Mouse (Mus musculus): ENCODE data around the gene Ydjc. TPM values are rescaled to one million over a fixed set of nuclear protein-coding genes. Genes with fewer than 3 reads are reported as not detected.

Ydjc gene
- polyA plus RNA-seq, 1 experiment from 2014 or later = 4.5 TPM

DNA sequence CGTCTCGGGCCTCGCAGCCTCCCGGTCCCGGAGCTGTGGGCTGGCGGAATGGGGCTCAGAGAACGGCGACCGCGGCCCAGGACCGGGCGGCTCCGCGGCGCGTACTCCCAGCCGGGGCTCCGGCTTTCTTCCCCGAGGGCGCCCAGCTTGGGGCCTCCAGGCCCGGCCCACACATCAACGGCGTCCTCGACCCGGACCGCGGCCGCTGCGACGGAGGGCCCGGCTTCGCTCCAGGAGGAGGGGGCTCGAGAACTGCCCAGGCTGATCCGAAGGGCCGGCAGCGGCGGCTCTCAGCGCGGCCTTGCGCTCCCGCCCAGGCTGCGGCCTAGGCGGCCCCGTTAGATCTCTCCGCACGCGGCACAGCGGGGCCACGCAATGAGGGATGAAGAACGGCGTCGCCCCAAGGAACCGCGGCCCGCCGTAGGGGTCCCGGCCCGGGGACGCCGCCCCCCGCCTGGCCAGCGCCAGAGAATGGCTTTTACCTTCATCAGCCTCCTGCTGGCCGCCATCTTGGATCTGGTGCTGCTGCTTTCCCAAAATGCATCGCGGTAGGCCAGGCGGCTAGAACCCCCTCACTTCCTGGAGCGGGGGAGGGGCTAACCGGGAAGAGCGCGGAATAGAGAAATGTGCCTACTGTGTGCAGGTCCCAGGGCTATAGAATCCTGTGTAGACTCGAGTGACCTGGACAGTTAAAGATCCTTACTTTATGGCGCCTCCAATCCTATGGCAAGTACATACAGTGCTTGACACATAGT lies 56.7 kb downstream of the Ydjc start:
- ATAC-seq (replicated peaks; ENCODE audit: insufficient number of reproducible peaks, insufficient read depth, low FRiP score, low read depth) = peak; percentile 68
- H3K4me1 ChIP-seq (replicated peaks) = peaks cover 13% of the 10 kb centered on the region
- no peaks in the 10 kb centered on the region for H3K36me3 ChIP-seq
- no peaks in the 10 kb centered on the region for H3K9me3 ChIP-seq (replicated peaks)
- peak overlapping the region; percentile 71 for H3K4me2 ChIP-seq
- peak overlapping the region; percentile 73 for H3K27ac ChIP-seq
- peak overlapping the region; percentile 93 for H3K9ac ChIP-seq
- WGBS = under 1% methylated on average over 70 of the region's 72 CpGs
- H3K27me3 ChIP-seq = no peaks in the 10 kb centered on the region
- H3K4me3 ChIP-seq = peak overlapping the region; percentile 78

GRCm38 (mm10) chr16:17201977-17202376 lies 57.6 kb downstream of the Ydjc start:
- 0 out of 2 replicates have a peak overlapping the region, but pooled peaks have one; percentile 18 for H3K27ac ChIP-seq
- ATAC-seq (replicated peaks; ENCODE audit: insufficient number of reproducible peaks, insufficient read depth, low FRiP score, low read depth) = peak; percentile 66
- no peak overlapping the region for H3K4me2 ChIP-seq
- WGBS = 54% methylated on average over 2 of the region's 2 CpGs
- peaks cover 13% of the 10 kb centered on the region for H3K4me1 ChIP-seq (replicated peaks)
- H3K4me3 ChIP-seq = no peak overlapping the region; the same call in 1 of the 2 replicates
- H3K9me3 ChIP-seq (replicated peaks) = no peaks in the 10 kb centered on the region
- no peak overlapping the region for H3K9ac ChIP-seq
- no peaks in the 10 kb centered on the region for H3K36me3 ChIP-seq
- H3K27me3 ChIP-seq = no peaks in the 10 kb centered on the region

GRCm38 (mm10) chr16:17202549-17202948 lies 58.1 kb downstream of the Ydjc start, which contains the start of gene Ube2l3:
TSS of gene Ube2l3 (minus strand) at chr16:17202649.
- WGBS = 84% methylated on average over 1 of the region's 1 CpGs
- H3K4me1 ChIP-seq (replicated peaks) = peaks cover 13% of the 10 kb centered on the region
- no peaks in the 10 kb centered on the region for H3K36me3 ChIP-seq
- 0 out of 2 replicates have a peak within 1 kb of the TSS, but pooled peaks have one; percentile 18 for H3K27ac ChIP-seq
- ATAC-seq (replicated peaks; ENCODE audit: insufficient number of reproducible peaks, insufficient read depth, low FRiP score, low read depth) = no peak
- no peaks in the 10 kb centered on the region for H3K9me3 ChIP-seq (replicated peaks)
- H3K4me2 ChIP-seq = peak within 1 kb of the TSS; percentile 71
- H3K9ac ChIP-seq = no peak within 1 kb of the TSS; the same call in 1 of the 2 replicates
- peak within 1 kb of the TSS; percentile 78 for H3K4me3 ChIP-seq
- no peaks in the 10 kb centered on the region for H3K27me3 ChIP-seq

- H3K36me3 ChIP-seq = no peaks in the 10 kb centered on the region
- H3K4me1 ChIP-seq (replicated peaks) = peaks cover 20% of the 10 kb centered on the region
- no peak overlapping the region for H3K27ac ChIP-seq
- 3% methylated on average over 6 of the region's 6 CpGs for WGBS
- no peaks in the 10 kb centered on the region; the same call in 1 of the 2 replicates for H3K27me3 ChIP-seq
- H3K9ac ChIP-seq = no peak overlapping the region
- no peak for ATAC-seq (replicated peaks; ENCODE audit: insufficient number of reproducible peaks, insufficient read depth, low FRiP score, low read depth)
- no peaks in the 10 kb centered on the region for H3K9me3 ChIP-seq (replicated peaks)
- H3K4me2 ChIP-seq = no peak overlapping the region
- no peak overlapping the region for H3K4me3 ChIP-seq
Measured at GRCm38 (mm10) chr16:17204990-17205389, 60.6 kb downstream of the Ydjc start.

DNA sequence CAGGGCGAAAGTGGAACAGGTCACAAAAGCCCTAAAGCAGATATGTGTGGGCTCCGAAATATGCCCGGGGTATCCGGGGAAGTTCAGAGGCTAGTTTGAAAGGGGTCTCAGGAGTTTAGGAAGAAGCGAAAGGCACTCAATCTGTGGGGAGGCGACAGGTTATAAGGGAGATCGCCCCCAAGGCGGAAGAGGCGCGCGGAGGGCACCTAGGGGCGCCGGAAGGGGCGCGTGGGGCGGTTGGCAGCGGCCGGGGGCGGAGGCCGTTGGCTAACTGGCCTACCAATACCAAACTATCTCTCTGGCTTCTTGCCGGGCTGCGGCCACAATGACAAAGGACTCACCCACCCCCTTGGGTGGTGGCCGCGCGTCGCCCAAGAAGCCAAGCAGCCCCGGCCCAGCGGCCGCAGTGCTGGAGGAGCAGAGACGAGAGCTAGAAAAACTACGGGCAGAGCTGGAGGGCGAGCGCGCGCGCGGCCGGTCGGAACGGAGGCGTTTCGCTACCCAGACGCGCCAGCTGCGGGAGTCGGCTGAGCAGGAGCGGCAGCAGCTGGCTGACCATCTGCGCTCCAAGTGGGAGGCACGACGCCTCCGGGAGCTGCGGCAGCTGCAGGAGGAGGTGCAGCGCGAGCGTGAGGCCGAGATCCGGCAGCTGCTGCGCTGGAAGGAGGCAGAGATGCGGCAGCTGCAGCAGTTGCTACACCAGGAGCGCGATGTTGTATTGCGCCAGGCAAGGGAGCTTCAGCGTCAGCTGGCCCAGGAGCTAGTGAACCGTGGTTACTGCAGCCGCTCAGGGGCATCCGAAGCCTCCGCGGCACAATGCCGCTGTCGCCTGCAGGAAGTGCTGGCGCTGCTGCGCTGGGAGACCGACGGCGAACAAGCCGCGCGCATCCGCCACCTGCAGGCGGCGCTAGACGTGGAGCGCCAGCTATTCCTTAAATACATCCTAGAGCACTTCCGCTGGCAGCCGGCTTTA lies 64.3 kb downstream of the Ydjc start, which contains the start of gene Rimbp3:
Rimbp3 (plus strand) TSS at position 215 of the 973 bp plus-strand sequence.
- under 1% methylated on average over 85 of the region's 85 CpGs for WGBS
- Histone ChIP-seq H3K9ac (peak within 1 kb of the TSS; percentile 71), H3K27ac (peak within 1 kb of the TSS; percentile 17), H3K4me3 (peak within 1 kb of the TSS; percentile 68), H3K9me3 (replicated peaks) (no peaks in the 10 kb centered on the region), H3K4me2 (peak within 1 kb of the TSS; percentile 99), H3K36me3 (no peaks in the 10 kb centered on the region), H3K4me1 (replicated peaks) (peaks cover 22% of the 10 kb centered on the region), H3K27me3 (peaks cover 20% of the 10 kb centered on the region)
- ATAC-seq (replicated peaks; ENCODE audit: insufficient number of reproducible peaks, insufficient read depth, low FRiP score, low read depth) = peak; percentile 75

GRCm38 (mm10) chr16:17209404-17209960 lies 65.1 kb downstream of the Ydjc start:
- WGBS = 1% methylated on average over 37 of the region's 37 CpGs
- Histone ChIP-seq H3K27ac (no peak overlapping the region), H3K4me2 (peak overlapping the region; percentile 99), H3K4me3 (peak overlapping the region; percentile 68), H3K27me3 (peaks cover 20% of the 10 kb centered on the region), H3K4me1 (replicated peaks) (peaks cover 22% of the 10 kb centered on the region), H3K9ac (peak overlapping the region; percentile 29; the same call in 1 of the 2 replicates), H3K9me3 (replicated peaks) (no peaks in the 10 kb centered on the region), H3K36me3 (no peaks in the 10 kb centered on the region)
- peak; percentile 4; the same call in 1 of the 2 replicates for ATAC-seq (replicated peaks; ENCODE audit: insufficient number of reproducible peaks, insufficient read depth, low FRiP score, low read depth)

MicroRNA genes within 50 kb of the gene (microRNA counts, 519-probe panel; counts per million panel counts)
- microRNA mmu-miR-130b (3,463 counts per million, percentile 84 among the panel's probes with 10 or more counts), microRNA mmu-miR-301b (2,540 counts per million, percentile 53 among the panel's probes with 10 or more counts)

Small RNA genes lying within 50 kb of the gene (microRNA-seq; reads per million reads assigned to microRNA genes)
- 3,711 reads per million, percentile 90 among the genes with 10 or more reads in this experiment for gene Mir130b
- 44.1 reads per million, percentile 40 among the genes with 10 or more reads in this experiment for gene Mir301b

Other genes with a start within 250 kb of the Ydjc start
- 23.4 and 28.8 TPM in 2 replicates for gene Ppm1f, start 248.2 kb upstream of the Ydjc start, polyA plus RNA-seq (2015; fragmentation: Nextera tagmentation; extraction: Ambion mirVana)
- 119 and 121 TPM in 2 replicates for gene Mapk1, start 161.2 kb upstream of the Ydjc start, polyA plus RNA-seq (2015; fragmentation: Nextera tagmentation; extraction: Ambion mirVana)
- gene Ypel1, start 74.9 kb upstream of the Ydjc start, polyA plus RNA-seq (2015; fragmentation: Nextera tagmentation; extraction: Ambion mirVana) = 9.9 and 12.9 TPM in 2 replicates
- 89.8 and 106 TPM in 2 replicates for gene Ppil2, start 33.4 kb upstream of the Ydjc start, polyA plus RNA-seq (2015; fragmentation: Nextera tagmentation; extraction: Ambion mirVana)
- gene 2610318N02Rik, start 19.5 kb upstream of the Ydjc start, polyA plus RNA-seq (2015; fragmentation: Nextera tagmentation; extraction: Ambion mirVana) = 13.2 and 18.4 TPM in 2 replicates
- gene Sdf2l1, start 12.2 kb upstream of the Ydjc start, polyA plus RNA-seq (2015; fragmentation: Nextera tagmentation; extraction: Ambion mirVana) = 41.7 and 58.8 TPM in 2 replicates
- 0.16 and 0.34 TPM in 2 replicates for gene Ccdc116, start 2.6 kb downstream of the Ydjc start, polyA plus RNA-seq (2015; fragmentation: Nextera tagmentation; extraction: Ambion mirVana)
- gene Ube2l3, start 58.0 kb downstream of the Ydjc start, polyA plus RNA-seq (2015; fragmentation: Nextera tagmentation; extraction: Ambion mirVana) = 255 and 264 TPM in 2 replicates
- gene Rimbp3, start 64.0 kb downstream of the Ydjc start, polyA plus RNA-seq (2015; fragmentation: Nextera tagmentation; extraction: Ambion mirVana) = 0.13 and 0.30 TPM in 2 replicates
- 3.2 and 4.0 TPM in 2 replicates for gene Hic2, start 89.0 kb downstream of the Ydjc start, polyA plus RNA-seq (2015; fragmentation: Nextera tagmentation; extraction: Ambion mirVana)
- gene Tmem191c, start 131.5 kb downstream of the Ydjc start, polyA plus RNA-seq (2015; fragmentation: Nextera tagmentation; extraction: Ambion mirVana) = 9.2 and 11.6 TPM in 2 replicates
- 0.35 and 1.9 TPM in 2 replicates for gene Serpind1, start 186.8 kb downstream of the Ydjc start, polyA plus RNA-seq (2015; fragmentation: Nextera tagmentation; extraction: Ambion mirVana)